Mouse (Mus musculus) stomach, postnatal 0 days (tissue): ENCODE results near the gene Nectin3. TPM values are rescaled to one million over a fixed set of nuclear protein-coding genes. Genes with fewer than 3 reads are reported as not detected.

Experiments used
- ATAC-seq: fragments of 200-750 bp; cut with Nextera tagmentation; 2 replicates; pipeline ENCODE4 v1.8.0; 2017; ENCODE audit not compliant: low FRiP score, low TSS enrichment
- DNase-seq: peaks from one replicate; pipeline ENCODE4 v3.0.0-alpha.2; 2016; ENCODE audit warnings: low spot score
- H3K27ac ChIP-seq: fragments of 300-500 bp; sonication (generic); replicated peaks from 2 replicates; pipeline ENCODE4 v1.5.1; 2014; ENCODE audit warnings: mild to moderate bottlenecking, control low read depth
- H3K27me3 ChIP-seq: fragments of 300-500 bp; sonication (generic); 2 replicates; pipeline ENCODE4 v1.6.1; 2014; ENCODE audit warnings: low read length; ENCODE audit not compliant: control insufficient read depth, insufficient read depth
- H3K36me3 ChIP-seq: fragments of 300-500 bp; sonication (generic); 2 replicates; pipeline ENCODE4 v1.6.1; 2014; ENCODE audit warnings: low read length, mixed read lengths; ENCODE audit not compliant: control insufficient read depth, insufficient read depth
- H3K4me1 ChIP-seq: fragments of 300-500 bp; sonication (generic); replicated peaks from 2 replicates; pipeline ENCODE4 v1.6.1; 2014; ENCODE audit warnings: antibody characterized with exemption; ENCODE audit not compliant: control insufficient read depth, insufficient read depth
- H3K4me2 ChIP-seq: fragments of 300-500 bp; sonication (generic); replicated peaks from 2 replicates; pipeline ENCODE4 v1.6.1; 2014; ENCODE audit warnings: low read depth, mild to moderate bottlenecking, control low read depth, moderate library complexity
- H3K4me3 ChIP-seq: fragments of 300-500 bp; sonication (generic); 2 replicates; pipeline ENCODE4 v1.5.1; 2014; ENCODE audit warnings: low read depth, low read length, control low read depth
- H3K9ac ChIP-seq: fragments of 300-500 bp; sonication (generic); 2 replicates; pipeline ENCODE4 v1.6.1; 2014; ENCODE audit warnings: mild to moderate bottlenecking, low read length, control low read depth, mixed read lengths
- H3K9me3 ChIP-seq: fragments of 300-500 bp; sonication (generic); 2 replicates; pipeline ENCODE4 v1.6.1; 2016; ENCODE audit warnings: low read length; ENCODE audit not compliant: control insufficient read depth
- CTCF ChIP-seq: IDR thresholded peaks from 2 replicates; pipeline ENCODE4 v1.5.1; 2016; ENCODE audit warnings: antibody characterized with exemption, low read depth, mild to moderate bottlenecking, moderate library complexity
- EP300 ChIP-seq: optimal IDR thresholded peaks from 2 replicates; pipeline ENCODE3; 2016; ENCODE audit warnings: antibody characterized with exemption
- WGBS: fragments of 180-500 bp; shearing (Covaris S2); extraction: QIAGEN DNeasy Blood & Tissue Kit; methylation state at CpG from one replicate; pipeline ENCODE4 v1.1.7; 2014; 5-methylcytosine and 5-hydroxymethylcytosine counted together
- polyA plus RNA-seq: library from polyadenylated mRNA; unstranded; fragments of >200 nt; fragmentation: Nextera tagmentation; extraction: Ambion mirVana; gene quantifications from 2 replicates; pipeline ENCODE4 v1.2.1, GENCODE M21; 2015

Nectin3 gene
- polyA plus RNA-seq, 1 experiment from 2014 or later = 10.9 TPM

DNA sequence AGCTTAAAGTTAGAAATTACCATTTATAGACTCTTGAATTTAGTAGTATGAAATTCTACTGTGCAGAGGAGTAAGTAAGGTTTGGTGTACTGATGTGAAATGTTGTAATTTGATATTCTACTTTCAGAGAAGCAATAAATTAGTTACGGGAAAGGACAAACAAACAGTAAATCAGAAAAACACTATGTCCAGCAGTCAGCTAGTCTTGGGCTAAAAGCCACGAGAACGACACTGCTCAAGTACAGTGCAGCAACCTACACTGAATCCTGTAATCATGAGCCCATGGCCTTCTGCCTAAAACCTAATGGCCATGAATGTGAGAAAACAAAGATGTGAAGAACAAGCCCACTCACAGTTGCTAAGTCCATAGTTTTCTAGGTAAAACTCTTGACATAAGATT is 46.9 kb downstream of the Nectin3 start:
- no peak overlapping the region for H3K4me3 ChIP-seq
- H3K9me3 ChIP-seq = no peaks in the 10 kb centered on the region
- H3K27ac ChIP-seq = no peak overlapping the region
- H3K4me1 ChIP-seq = no peaks in the 10 kb centered on the region
- TF ChIP-seq CTCF (no peak), EP300 (no peak)
- DNase-seq = no peak
- peaks cover 3% of the 10 kb centered on the region; the same call in 1 of the 2 replicates for H3K36me3 ChIP-seq
- 65% methylated on average over 3 of the region's 3 CpGs for WGBS
- no peak for ATAC-seq
- H3K4me2 ChIP-seq = no peak overlapping the region
- no peak overlapping the region for H3K9ac ChIP-seq
- no peaks in the 10 kb centered on the region for H3K27me3 ChIP-seq

DNA sequence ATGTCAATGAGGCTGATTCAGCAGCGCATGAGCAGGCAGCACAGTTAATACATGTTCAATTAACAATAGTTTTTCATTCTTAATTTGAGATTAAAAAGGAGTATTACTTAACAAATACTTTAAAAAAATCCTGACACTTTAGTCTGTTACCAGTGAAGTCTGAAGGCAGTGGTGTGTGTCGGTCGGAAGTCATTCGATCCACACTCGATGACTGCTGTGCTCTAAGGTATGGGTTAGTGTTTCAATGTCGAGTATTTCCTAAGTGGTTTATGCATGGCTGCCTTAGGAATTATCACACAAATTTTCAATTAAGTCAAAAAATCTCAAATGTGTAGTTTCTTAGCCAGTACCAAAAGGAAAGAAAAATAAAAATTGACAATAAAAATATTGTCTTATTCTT is 49.3 kb downstream of the Nectin3 start:
- TF ChIP-seq CTCF = no peak
- no peak for TF ChIP-seq EP300
- Histone ChIP-seq H3K4me3 (no peak overlapping the region), H3K4me1 (no peaks in the 10 kb centered on the region), H3K9me3 (no peaks in the 10 kb centered on the region), H3K27me3 (no peaks in the 10 kb centered on the region), H3K36me3 (peaks cover 3% of the 10 kb centered on the region; the same call in 1 of the 2 replicates), H3K27ac (no peak overlapping the region), H3K4me2 (no peak overlapping the region), H3K9ac (no peak overlapping the region)
- DNase-seq = no peak
- no peak for ATAC-seq
- WGBS = 94% methylated on average over 6 of the region's 6 CpGs

DNA sequence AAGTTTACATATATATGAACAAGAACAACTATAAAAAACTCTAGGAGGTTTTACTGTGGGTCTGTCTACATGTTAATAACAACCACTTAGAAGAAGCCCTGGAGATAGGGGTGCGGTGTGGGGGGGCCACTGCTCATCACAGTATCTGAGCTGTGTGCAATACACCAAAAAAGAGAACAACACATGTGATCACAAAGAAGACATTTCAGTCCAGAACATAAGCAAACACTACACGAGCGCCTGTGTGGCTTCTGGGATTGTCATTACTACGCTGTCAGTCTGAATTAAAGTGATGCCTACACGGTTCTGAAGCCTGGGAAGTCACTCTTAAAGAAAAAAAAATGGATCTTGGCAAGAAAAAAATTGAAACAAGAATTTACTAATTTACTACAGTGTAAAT is 67.0 kb downstream of the Nectin3 start:
- H3K4me3 ChIP-seq = no peak overlapping the region
- H3K9ac ChIP-seq = no peak overlapping the region
- H3K9me3 ChIP-seq = no peaks in the 10 kb centered on the region
- WGBS = 77% methylated on average over 5 of the region's 5 CpGs
- no peak overlapping the region for H3K4me2 ChIP-seq
- no peak overlapping the region for H3K27ac ChIP-seq
- no peak for ATAC-seq
- no peaks in the 10 kb centered on the region for H3K4me1 ChIP-seq
- DNase-seq = no peak
- H3K36me3 ChIP-seq = no peaks in the 10 kb centered on the region
- TF ChIP-seq CTCF = no peak
- no peak for TF ChIP-seq EP300
- H3K27me3 ChIP-seq = no peaks in the 10 kb centered on the region

DNA sequence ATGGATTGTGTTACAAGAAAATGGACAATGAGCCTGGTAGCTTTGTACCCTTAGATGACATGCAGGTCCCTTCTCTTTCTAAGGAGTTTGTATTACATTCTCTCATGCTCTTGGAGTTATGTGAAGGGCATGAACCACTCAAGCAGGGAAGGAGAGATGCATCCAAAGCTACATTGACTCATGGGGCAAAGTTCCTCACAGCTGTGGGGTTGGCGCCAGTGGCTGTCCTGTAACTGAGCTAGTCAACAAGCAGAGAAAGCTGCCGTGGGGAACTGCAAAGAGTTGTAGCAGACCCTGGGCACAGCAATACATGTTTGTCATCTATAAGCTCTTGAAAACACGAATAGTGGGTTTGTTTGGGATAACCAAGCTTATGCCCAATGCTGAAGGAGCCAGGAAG is 82.1 kb downstream of the Nectin3 start:
- H3K9ac ChIP-seq = no peak overlapping the region
- H3K4me3 ChIP-seq = no peak overlapping the region
- H3K36me3 ChIP-seq = no peaks in the 10 kb centered on the region
- H3K9me3 ChIP-seq = no peaks in the 10 kb centered on the region
- no peak for ATAC-seq
- H3K4me1 ChIP-seq = no peaks in the 10 kb centered on the region
- no peak overlapping the region for H3K4me2 ChIP-seq
- H3K27me3 ChIP-seq = no peaks in the 10 kb centered on the region
- TF ChIP-seq EP300 = no peak
- TF ChIP-seq CTCF = no peak
- 89% methylated on average over 3 of the region's 3 CpGs for WGBS
- H3K27ac ChIP-seq = no peak overlapping the region
- no peak for DNase-seq

DNA sequence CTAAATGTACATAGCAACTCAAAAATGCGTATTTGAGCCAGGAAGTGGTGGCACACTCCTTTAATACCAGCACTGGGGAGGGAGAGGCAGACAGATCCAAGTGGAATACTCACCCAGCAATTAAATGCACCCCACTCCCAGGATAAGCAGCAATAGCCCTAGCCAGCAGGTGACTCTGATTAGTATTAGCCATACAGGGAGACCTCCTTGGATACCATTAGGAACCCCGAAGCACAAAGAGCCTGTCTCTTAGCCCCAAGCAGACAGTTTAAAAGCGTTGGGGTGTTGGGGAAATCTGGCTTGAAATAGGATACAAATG is 87.6 kb downstream of the Nectin3 start:
- TF ChIP-seq EP300 = no peak
- no peak for TF ChIP-seq CTCF

DNA sequence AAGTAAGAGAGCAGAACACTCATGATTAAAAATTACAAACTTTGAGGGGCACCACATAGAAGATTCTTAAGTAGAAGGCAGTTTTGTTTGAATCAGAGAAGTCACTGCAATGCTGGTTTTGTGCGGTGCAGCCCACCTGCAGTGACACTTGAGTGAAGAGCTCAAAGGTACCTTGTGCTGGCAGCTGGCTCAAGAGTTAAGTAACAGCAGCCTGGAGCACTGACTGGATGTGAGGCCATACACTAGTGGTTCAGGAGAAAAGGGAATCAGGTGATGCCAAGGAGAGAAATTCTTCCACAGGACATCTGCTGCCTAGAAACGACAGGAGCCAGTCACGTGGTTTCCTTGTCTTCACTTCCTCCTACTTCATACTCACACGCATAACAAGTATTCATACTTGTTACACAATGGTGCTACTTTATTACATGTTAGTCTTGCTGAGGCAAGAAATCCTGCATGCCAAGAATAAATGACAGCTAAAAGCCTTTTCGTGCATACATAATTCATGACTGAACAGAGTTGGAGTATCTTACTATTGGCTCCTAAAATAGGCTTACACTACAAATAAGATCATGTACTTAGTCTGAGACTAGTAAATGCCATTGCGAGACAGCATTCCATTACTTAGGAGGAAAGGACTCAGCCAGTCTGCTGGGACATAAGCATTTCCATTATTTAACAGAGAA is 88.1 kb downstream of the Nectin3 start:
- no peak overlapping the region for H3K4me3 ChIP-seq
- 61% methylated on average over 6 of the region's 6 CpGs for WGBS
- DNase-seq = no peak

More for the DNA sequence above, 87.6 kb downstream of the Nectin3 start:
- ATAC-seq (no peak), DNase-seq (no peak)
- Histone ChIP-seq H3K9me3 (no peaks in the 10 kb centered on the region), H3K36me3 (no peaks in the 10 kb centered on the region), H3K27ac (no peak overlapping the region), H3K4me1 (no peaks in the 10 kb centered on the region), H3K9ac (no peak overlapping the region), H3K4me3 (no peak overlapping the region), H3K27me3 (no peaks in the 10 kb centered on the region), H3K4me2 (no peak overlapping the region)
- 81% methylated on average over 3 of the region's 3 CpGs for WGBS

More for the DNA sequence above, 88.1 kb downstream of the Nectin3 start:
- Histone ChIP-seq H3K27ac (no peak overlapping the region), H3K9ac (no peak overlapping the region), H3K4me2 (no peak overlapping the region), H3K27me3 (no peaks in the 10 kb centered on the region), H3K36me3 (no peaks in the 10 kb centered on the region), H3K4me1 (no peaks in the 10 kb centered on the region), H3K9me3 (no peaks in the 10 kb centered on the region)
- ATAC-seq = no peak
- TF ChIP-seq EP300 = no peak
- no peak for TF ChIP-seq CTCF
